Mouse (Mus musculus) heart, adult 2 months (tissue): ENCODE data around the gene Trappc1. TPM values are rescaled to one million over a fixed set of nuclear protein-coding genes. Genes with fewer than 3 reads are reported as not detected.
"Not testable (repeated sequence)": the region's sequence is repeated elsewhere in the genome, so short reads cannot be mapped to it uniquely, and the experiment has no call there.

Source experiments
- DNase-seq, 2 experiments: peaks; one replicate each; pipeline ENCODE4 v3.0.0; 2021
- H3K27ac ChIP-seq: fragments of 200-600 bp; 2 replicates; pipeline ENCODE4 v1.8.1; 2022
- H3K27me3 ChIP-seq: fragments of 200-500 bp; 2 replicates; pipeline ENCODE4 v1.6.1; 2012; ENCODE audit warnings: mild to moderate bottlenecking, low read length, inconsistent platforms, mixed read lengths; ENCODE audit not compliant: control insufficient read depth, insufficient read depth
- H3K36me3 ChIP-seq: fragments of 200-500 bp; 2 replicates; pipeline ENCODE4 v1.6.1; 2012; ENCODE audit warnings: low read length, inconsistent platforms; ENCODE audit not compliant: control insufficient read depth, insufficient read depth
- H3K4me1 ChIP-seq: fragments of 200-500 bp; 2 replicates; pipeline ENCODE4 v1.6.1; 2011; ENCODE audit warnings: low read length; ENCODE audit not compliant: control insufficient read depth, insufficient read depth
- H3K4me3 ChIP-seq: fragments of 200-600 bp; 2 replicates; pipeline ENCODE4 v1.8.1; 2022
- H3K79me2 ChIP-seq: fragments of 200-500 bp; replicated peaks from 2 replicates; pipeline ENCODE4 v1.6.1; 2012; ENCODE audit warnings: mild to moderate bottlenecking, inconsistent platforms, low read length, moderate library complexity, mixed read lengths; ENCODE audit not compliant: control insufficient read depth, insufficient read depth
- H3K9ac ChIP-seq: fragments of 200-500 bp; 2 replicates; pipeline ENCODE4 v1.6.1; 2012; ENCODE audit warnings: low read depth, mild to moderate bottlenecking, control low read depth, inconsistent platforms, low read length, mixed read lengths
- CTCF ChIP-seq: fragments of 200-600 bp; IDR thresholded peaks from 2 replicates; pipeline ENCODE4 v1.8.1; 2022; ENCODE audit warnings: antibody characterized with exemption, mild to moderate bottlenecking, moderate library complexity
- EP300 ChIP-seq: fragments of 200-500 bp; IDR thresholded peaks from 2 replicates; pipeline ENCODE4 v1.6.1; 2011; ENCODE audit warnings: low read depth, low read length, control low read depth; ENCODE audit not compliant: insufficient read depth
- POLR2A ChIP-seq: fragments of 200-500 bp; IDR thresholded peaks from 2 replicates; pipeline ENCODE4 v1.6.1; 2011; ENCODE audit warnings: mild to moderate bottlenecking, low read depth, low read length, control low read depth; ENCODE audit not compliant: insufficient read depth
- WGBS: fragments of 180-500 bp; shearing (Covaris S2); methylation state at CpG from one replicate; pipeline ENCODE4 v1.1.7; 2018; 5-methylcytosine and 5-hydroxymethylcytosine counted together
- intact Hi-C: fragments of 180-260 bp; cut with DNase I; formaldehyde crosslinking; loops from one replicate; pipeline ENCODE4 v1.15.1; 2025
- polyA plus RNA-seq: library from polyadenylated mRNA; depleted of rRNA; stranded (reverse); fragments of >200 nt; gene quantifications from 2 replicates; pipeline ENCODE4 v1.2.3, GENCODE M21; 2012
- total RNA-seq, 2 experiments: library from RNA; stranded (reverse); gene quantifications; 2 replicates each; pipeline ENCODE4 v1.2.3; 2021

Gene Trappc1
- total and polyA plus RNA-seq, 3 experiments, result 45.5 to 48.0 (median 46.6) TPM

DNA sequence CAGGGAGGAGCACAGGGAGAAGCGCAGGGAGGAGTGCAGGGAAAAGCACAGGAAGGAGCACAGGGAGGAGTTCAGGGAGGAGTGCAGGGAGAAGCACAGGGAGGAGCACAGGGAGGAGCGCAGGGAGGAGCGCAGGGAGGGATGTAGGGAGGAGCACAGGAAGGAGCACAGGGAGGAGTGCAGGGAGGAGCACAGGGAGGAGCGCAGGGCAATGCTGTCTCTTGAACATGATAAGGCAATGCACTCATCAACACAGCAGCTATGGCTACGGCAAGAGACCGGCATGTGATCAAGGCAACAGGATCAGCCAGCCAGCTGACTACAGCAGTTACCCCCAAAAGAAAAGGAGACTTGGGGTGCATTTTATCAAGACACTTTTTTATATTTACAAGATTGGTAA, 7.4 kb upstream of the Trappc1 start:
- Histone ChIP-seq H3K27ac (no peak overlapping the region), H3K4me3 (no peak overlapping the region), H3K79me2 (no peaks in the 10 kb centered on the region), H3K9ac (no peak overlapping the region), H3K4me1 (no peaks in the 10 kb centered on the region), H3K27me3 (no peaks in the 10 kb centered on the region), H3K36me3 (no peaks in the 10 kb centered on the region)
- TF ChIP-seq CTCF, result no peak
- TF ChIP-seq EP300, result no peak
- no peak for TF ChIP-seq POLR2A
- DNase-seq, result no peak
- 93% methylated on average over 6 of the region's 6 CpGs for WGBS
- intact Hi-C loops, result no loop called here

DNA sequence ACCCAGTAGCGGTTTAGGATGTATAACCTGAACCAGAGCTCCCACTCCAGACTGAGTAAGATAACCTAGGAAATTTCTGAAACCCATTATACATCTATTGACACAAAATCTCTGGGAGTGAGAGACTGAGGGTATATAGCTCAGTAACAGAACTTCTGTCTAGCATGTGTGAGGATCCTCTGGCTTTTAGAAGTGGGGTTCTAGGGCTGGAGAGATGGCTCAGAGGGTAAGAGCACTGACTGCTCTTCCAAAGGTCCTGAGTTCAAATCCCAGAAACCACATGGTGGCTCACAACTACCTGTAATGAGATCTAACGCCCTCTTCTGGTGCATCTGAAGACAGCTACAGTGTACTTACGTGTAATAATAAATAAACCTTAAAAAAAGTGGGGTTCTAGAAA, 5.8 kb upstream of the Trappc1 start:
- H3K27ac ChIP-seq, intact Hi-C loops, H3K4me3 ChIP-seq, H3K27me3 ChIP-seq, H3K9ac ChIP-seq, H3K79me2 ChIP-seq, DNase-seq, H3K36me3 ChIP-seq, H3K4me1 ChIP-seq: not testable (repeated sequence)
- WGBS, result 89% methylated on average over 3 of the region's 3 CpGs

DNA sequence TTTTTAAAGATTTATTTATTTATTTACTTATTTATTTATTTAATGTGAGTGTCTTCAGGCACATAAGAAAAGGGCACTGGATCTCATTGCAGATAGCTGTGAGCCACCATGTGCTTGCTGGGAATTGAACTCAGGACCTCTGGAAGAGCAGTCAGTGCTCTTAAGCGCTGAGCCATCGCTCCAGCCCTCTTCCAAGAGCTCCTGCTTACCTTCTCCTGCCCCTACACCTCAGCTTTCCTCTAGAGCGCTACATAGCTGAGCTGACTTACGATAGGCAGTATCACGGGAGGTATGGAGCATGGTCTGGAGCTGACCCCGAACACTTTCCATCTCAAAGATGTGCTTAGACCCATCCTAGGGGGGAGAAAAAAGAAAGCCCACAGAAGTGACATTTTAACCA, 2.2 kb upstream of the Trappc1 start:
- Histone ChIP-seq H3K27me3 (peaks cover under 1% of the 10 kb centered on the region; the same call in 1 of the 2 replicates), H3K27ac (no peak overlapping the region), H3K9ac (no peak overlapping the region), H3K4me1 (peaks cover 10% of the 10 kb centered on the region), H3K79me2 (no peaks in the 10 kb centered on the region), H3K4me3 (no peak overlapping the region), H3K36me3 (no peaks in the 10 kb centered on the region)
- DNase-seq, result no peak
- TF ChIP-seq EP300 (no peak), POLR2A (no peak), CTCF (no peak)
- 96% methylated on average over 6 of the region's 6 CpGs for WGBS
- intact Hi-C loops, result loop anchor here (5.0 to 10.0 kb wide), 3 partner anchors 49 to 257 kb away; no protein-coding TSS in a partner anchor

DNA sequence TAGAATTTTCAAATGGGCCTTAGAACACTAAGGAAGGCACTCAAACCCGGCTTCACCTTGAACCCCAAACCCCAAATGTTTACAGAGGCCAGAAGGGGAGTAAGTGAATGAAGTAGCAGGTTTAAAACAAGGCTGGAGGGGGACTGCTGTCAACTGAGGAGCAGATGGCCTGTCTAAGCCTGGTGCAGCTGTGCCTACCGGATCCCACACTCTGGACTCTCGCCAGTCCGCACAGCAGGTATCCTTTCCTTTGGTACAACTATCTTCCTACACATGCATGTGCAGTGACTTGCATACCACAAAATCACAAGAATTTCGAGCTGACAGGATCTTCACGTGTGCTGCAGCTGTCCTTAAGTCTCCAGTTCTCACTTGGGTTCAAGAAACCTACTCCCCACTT, 1.8 kb upstream of the Trappc1 start:
- Histone ChIP-seq H3K4me3 (no peak overlapping the region), H3K36me3 (no peaks in the 10 kb centered on the region), H3K27me3 (peaks cover 1% of the 10 kb centered on the region; the same call in 1 of the 2 replicates), H3K27ac (no peak overlapping the region), H3K79me2 (no peaks in the 10 kb centered on the region), H3K4me1 (peaks cover 10% of the 10 kb centered on the region), H3K9ac (no peak overlapping the region)
- 83% methylated on average over 6 of the region's 6 CpGs for WGBS
- TF ChIP-seq CTCF (no peak), POLR2A (no peak), EP300 (no peak)
- DNase-seq, result no peak
- intact Hi-C loops, result loop anchor here (2.0 to 10.0 kb wide), 4 partner anchors 19 to 257 kb away; partner anchors contain the start of gene Rnf227

DNA sequence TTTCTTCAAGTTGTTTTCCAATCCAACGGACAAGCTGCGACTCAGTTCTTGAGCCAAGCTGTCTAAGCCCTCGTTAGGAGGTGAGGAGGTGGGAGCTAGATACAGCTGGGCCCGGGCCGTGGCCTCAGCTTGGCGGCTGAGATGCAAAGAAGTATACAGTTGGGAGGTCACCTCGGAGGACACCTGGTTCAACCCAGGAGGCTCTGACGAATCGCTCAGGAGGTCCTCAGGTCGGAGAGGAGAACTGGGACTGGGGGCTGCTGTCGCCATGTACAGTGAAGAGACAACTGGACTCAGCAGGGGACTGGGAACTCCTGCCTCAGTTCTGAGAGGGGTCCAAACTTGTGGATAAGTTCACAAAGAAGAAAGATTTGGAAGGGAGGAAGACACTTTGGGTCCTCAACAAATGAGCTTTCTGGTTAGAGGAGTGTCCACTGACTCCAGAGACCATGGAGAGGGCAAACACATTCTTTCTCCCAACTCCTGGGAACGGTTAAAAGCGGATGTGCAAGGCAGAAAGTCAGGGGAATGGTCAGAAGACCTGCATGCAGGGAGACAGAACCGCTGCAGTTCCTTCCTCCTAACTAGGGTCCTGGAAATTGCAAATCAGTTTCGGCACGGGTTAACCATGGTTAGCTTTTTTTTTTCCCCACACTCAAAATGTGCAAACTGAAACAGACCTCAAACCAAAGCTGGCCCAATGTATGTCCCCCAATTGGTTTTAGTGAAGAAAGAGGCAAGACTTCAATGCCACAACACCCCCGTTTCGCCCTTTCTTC, 898 bp upstream of the Trappc1 start:
- intact Hi-C loops, result loop anchor here (2.0 to 10.0 kb wide), 4 partner anchors 18 to 258 kb away; partner anchors contain the start of gene Rnf227
- no peaks in the 10 kb centered on the region for H3K79me2 ChIP-seq
- no peak for DNase-seq
- H3K4me3 ChIP-seq, result peak overlapping the region; percentile 66
- H3K27ac ChIP-seq, result peak overlapping the region; percentile 85
- 21% methylated on average over 18 of the region's 18 CpGs for WGBS
- peaks cover 1% of the 10 kb centered on the region; the same call in 1 of the 2 replicates for H3K27me3 ChIP-seq
- peak overlapping the region; percentile 84 for H3K9ac ChIP-seq
- no peaks in the 10 kb centered on the region for H3K36me3 ChIP-seq
- no peak for TF ChIP-seq POLR2A
- no peak for TF ChIP-seq EP300
- no peak for TF ChIP-seq CTCF
- H3K4me1 ChIP-seq, result peaks cover 10% of the 10 kb centered on the region

DNA sequence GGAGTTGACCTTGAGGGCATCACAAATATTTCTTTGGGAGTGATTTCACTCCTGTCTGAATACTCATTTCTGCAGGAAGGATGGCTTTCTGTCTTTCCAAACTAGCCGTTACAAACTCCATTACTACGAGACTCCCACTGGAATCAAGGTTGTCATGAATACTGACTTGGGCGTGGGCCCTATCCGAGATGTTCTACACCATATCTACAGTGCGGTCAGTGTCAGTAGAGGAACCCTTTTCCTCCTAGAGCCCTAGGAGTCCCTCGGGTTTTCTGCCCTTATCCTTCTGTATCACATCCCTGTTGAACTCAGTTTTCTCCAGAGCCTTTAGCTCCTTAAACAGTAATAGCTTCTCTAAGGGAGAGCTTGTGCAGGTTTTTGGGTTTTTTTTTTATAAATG, 969 bp downstream of the Trappc1 start:
- H3K79me2 ChIP-seq, result no peaks in the 10 kb centered on the region
- DNase-seq, result no peak
- H3K9ac ChIP-seq, result no peak overlapping the region
- no peak overlapping the region for H3K27ac ChIP-seq
- intact Hi-C loops, result loop anchor here (5.0 to 10.0 kb wide), 3 partner anchors 52 to 260 kb away; no protein-coding TSS in a partner anchor
- peaks cover 10% of the 10 kb centered on the region for H3K4me1 ChIP-seq
- H3K27me3 ChIP-seq, result peaks cover 1% of the 10 kb centered on the region; the same call in 1 of the 2 replicates
- TF ChIP-seq EP300, result no peak
- no peak for TF ChIP-seq POLR2A
- no peak for TF ChIP-seq CTCF
- WGBS, result 79% methylated on average over 6 of the region's 6 CpGs
- H3K36me3 ChIP-seq, result no peaks in the 10 kb centered on the region
- H3K4me3 ChIP-seq, result no peak overlapping the region
